Mouse (Mus musculus): ENCODE results near the gene Cygb.

GRCm38 (mm10) chr11:116695194-116695880, 41.2 kb upstream of the Cygb start:
- TF ChIP-seq CTCF (conservative IDR thresholded peaks at IDR 0.05 in 1 of 2, IDR thresholded peaks at IDR 0.05 in 1 of 2; ENCODE audit: low read depth in 2 of 2, low read length in 2 of 2): no peak
- no peak for TF ChIP-seq E2F4 (IDR thresholded peaks at IDR 0.05; ENCODE audit: insufficient replicate concordance, low read depth, low read length)
- no peak for TF ChIP-seq EP300 (IDR thresholded peaks at IDR 0.05; ENCODE audit: low read length)
- TF ChIP-seq JUND (conservative IDR thresholded peaks at IDR 0.05; ENCODE audit: low read depth, low read length): no peak
- TF ChIP-seq MXI1 (IDR thresholded peaks at IDR 0.05; ENCODE audit: low read depth, low read length): no peak
- TF ChIP-seq POLR2A (IDR thresholded peaks at IDR 0.05; ENCODE audit: low read depth, low read length): no peak
- no peak for TF ChIP-seq BHLHE40 (IDR thresholded peaks at IDR 0.05; ENCODE audit: low read depth, low read length)
- TF ChIP-seq MAX (IDR thresholded peaks at IDR 0.05; ENCODE audit: low read length): no peak
